Mouse (Mus musculus) forelimb bud, embryonic 11.5 days (tissue): ENCODE measurements around the gene Ly75.

Experiments
- DNase-seq: peaks from one replicate; pipeline ENCODE4 v3.0.0-alpha.2; 2012; ENCODE audit warnings: low read depth, low spot score

Ly75 gene

GRCm38 (mm10) chr2:60382858-60383669 is at the start of gene Ly75:
TSS of gene Ly75 (minus strand) at chr2:60383303.
- peak; percentile 87 for DNase-seq

GRCm38 (mm10) chr2:60430315-60431021 is 47.4 kb upstream of the Ly75 start:
- DNase-seq: no peak

GRCm38 (mm10) chr2:60418075-60418474 is 35.0 kb upstream of the Ly75 start:
- DNase-seq: peak; percentile 78

- no peak for DNase-seq
Observed at GRCm38 (mm10) chr2:60414334-60414733, 31.2 kb upstream of the Ly75 start.

GRCm38 (mm10) chr2:60413006-60413650 is 30.0 kb upstream of the Ly75 start:
- no peak for DNase-seq

- no peak for DNase-seq
Observed at GRCm38 (mm10) chr2:60411181-60411580, 28.1 kb upstream of the Ly75 start.

- DNase-seq: no peak
Observed at GRCm38 (mm10) chr2:60409989-60410763, 27.1 kb upstream of the Ly75 start.

GRCm38 (mm10) chr2:60409194-60409593 is 26.1 kb upstream of the Ly75 start:
- DNase-seq: no peak

- no peak for DNase-seq
Observed at GRCm38 (mm10) chr2:60407387-60407786, 24.3 kb upstream of the Ly75 start.

- no peak for DNase-seq
Observed at GRCm38 (mm10) chr2:60405431-60405830, 22.3 kb upstream of the Ly75 start.

GRCm38 (mm10) chr2:60404763-60405162 is 21.7 kb upstream of the Ly75 start:
- DNase-seq: no peak

- no peak for DNase-seq
Observed at GRCm38 (mm10) chr2:60401694-60402093, 18.6 kb upstream of the Ly75 start.

- DNase-seq: no peak
Observed at GRCm38 (mm10) chr2:60393786-60394185, 10.7 kb upstream of the Ly75 start.

GRCm38 (mm10) chr2:60392286-60392685 is 9.2 kb upstream of the Ly75 start:
- DNase-seq: no peak

- DNase-seq: no peak
Observed at GRCm38 (mm10) chr2:60387363-60387762, 4.3 kb upstream of the Ly75 start.

GRCm38 (mm10) chr2:60386835-60387234 is 3.7 kb upstream of the Ly75 start:
- DNase-seq: no peak

- DNase-seq: no peak
Observed at GRCm38 (mm10) chr2:60384763-60385085, 1.6 kb upstream of the Ly75 start.

- no peak for DNase-seq
Observed at GRCm38 (mm10) chr2:60384083-60384762, 1.1 kb upstream of the Ly75 start.

GRCm38 (mm10) chr2:60382346-60382745 is 757 bp downstream of the Ly75 start:
- no peak for DNase-seq

- no peak for DNase-seq
Observed at GRCm38 (mm10) chr2:60377260-60377659, 5.8 kb downstream of the Ly75 start.

- DNase-seq: no peak
Observed at GRCm38 (mm10) chr2:60375608-60376107, 7.4 kb downstream of the Ly75 start.
